Mouse (Mus musculus): ENCODE data around the gene Mgat3. TPM values are rescaled to one million over a fixed set of nuclear protein-coding genes. Genes with fewer than 3 reads are reported as not detected.

The Mgat3 gene
- total and polyA plus RNA-seq, 3 experiments, result not detected

GRCm38 (mm10) chr15:80157197-80157943 lies 16.2 kb upstream of the Mgat3 start:
- Histone ChIP-seq H3K36me3 (ENCODE audit: control insufficient read depth in 1 of 2, insufficient read depth in 2 of 2, low read length in 2 of 2) (peaks cover 0 to 4% of the 10 kb centered on the region in 2 experiments; a peak in 1 of 4 replicates), H3K9ac (ENCODE audit: control insufficient read depth, low read depth, low read length, poor library complexity, severe bottlenecking) (no peak overlapping the region), H3K4me3 (ENCODE audit: control insufficient read depth in 1 of 2, insufficient read depth in 1 of 2, low read depth in 2 of 2, low read length in 2 of 2) (no peak overlapping the region), H3K4me1 (ENCODE audit: control insufficient read depth in 1 of 2, insufficient read depth in 2 of 2, low read length in 2 of 2) (no peaks in the 10 kb centered on the region), H3K27ac (ENCODE audit: control insufficient read depth, low read depth, low read length) (no peak overlapping the region), H3K27me3 (ENCODE audit: control insufficient read depth in 1 of 2, insufficient read depth in 2 of 2, low read length in 2 of 2) (no peaks in the 10 kb centered on the region), H3K9me3 (replicated peaks; ENCODE audit: insufficient read depth, low read length) (no peaks in the 10 kb centered on the region), H3K79me2 (ENCODE audit: control insufficient read depth, insufficient read depth, low read length, poor library complexity) (no peaks in the 10 kb centered on the region)
- TF ChIP-seq TCF12 (IDR thresholded peaks at IDR 0.05; ENCODE audit: low read depth, low read length) (no peak), MAX (IDR thresholded peaks at IDR 0.05; ENCODE audit: low read length) (no peak), MAFK (IDR thresholded peaks at IDR 0.05; ENCODE audit: borderline replicate concordance, low read depth, low read length) (no peak), ZNF384 (IDR thresholded peaks at IDR 0.05; ENCODE audit: low read depth, low read length) (no peak), POLR2AphosphoS2 (IDR thresholded peaks at IDR 0.05; ENCODE audit: low read length) (no peak), CTCF (IDR thresholded peaks at IDR 0.05 in 2 of 3, conservative IDR thresholded peaks at IDR 0.05 in 1 of 3; ENCODE audit: control insufficient read depth in 1 of 3, insufficient read depth in 1 of 3, low read depth in 2 of 3, low read length in 3 of 3, poor library complexity in 1 of 3, severe bottlenecking in 1 of 3) (no peak), ZMIZ1 (IDR thresholded peaks at IDR 0.05; ENCODE audit: low read depth, low read length) (no peak), ZKSCAN1 (IDR thresholded peaks at IDR 0.05; ENCODE audit: low read depth, low read length) (no peak), USF1 (IDR thresholded peaks at IDR 0.05; ENCODE audit: low read depth, low read length) (no peak), MYC (IDR thresholded peaks at IDR 0.05; ENCODE audit: low read depth, low read length) (no peak), NRF1 (IDR thresholded peaks at IDR 0.05; ENCODE audit: insufficient read depth, low read depth, low read length, poor library complexity, severe bottlenecking) (no peak), MEF2A (IDR thresholded peaks at IDR 0.05; ENCODE audit: extremely low read depth, insufficient replicate concordance, low read depth, low read length, poor library complexity, severe bottlenecking) (no peak), POLR2A (IDR thresholded peaks at IDR 0.05; ENCODE audit: control insufficient read depth in 1 of 2, insufficient read depth in 1 of 2, low read depth in 1 of 2, low read length in 2 of 2, poor library complexity in 1 of 2) (no peak), RAD21 (IDR thresholded peaks at IDR 0.05; ENCODE audit: low read depth, low read length) (no peak), RCOR1 (IDR thresholded peaks at IDR 0.05; ENCODE audit: low read depth, low read length) (no peak), TBP (IDR thresholded peaks at IDR 0.05; ENCODE audit: low read depth, low read length) (no peak)
- no peak for DNase-seq (ENCODE audit: low read depth, low spot score)

DNA sequence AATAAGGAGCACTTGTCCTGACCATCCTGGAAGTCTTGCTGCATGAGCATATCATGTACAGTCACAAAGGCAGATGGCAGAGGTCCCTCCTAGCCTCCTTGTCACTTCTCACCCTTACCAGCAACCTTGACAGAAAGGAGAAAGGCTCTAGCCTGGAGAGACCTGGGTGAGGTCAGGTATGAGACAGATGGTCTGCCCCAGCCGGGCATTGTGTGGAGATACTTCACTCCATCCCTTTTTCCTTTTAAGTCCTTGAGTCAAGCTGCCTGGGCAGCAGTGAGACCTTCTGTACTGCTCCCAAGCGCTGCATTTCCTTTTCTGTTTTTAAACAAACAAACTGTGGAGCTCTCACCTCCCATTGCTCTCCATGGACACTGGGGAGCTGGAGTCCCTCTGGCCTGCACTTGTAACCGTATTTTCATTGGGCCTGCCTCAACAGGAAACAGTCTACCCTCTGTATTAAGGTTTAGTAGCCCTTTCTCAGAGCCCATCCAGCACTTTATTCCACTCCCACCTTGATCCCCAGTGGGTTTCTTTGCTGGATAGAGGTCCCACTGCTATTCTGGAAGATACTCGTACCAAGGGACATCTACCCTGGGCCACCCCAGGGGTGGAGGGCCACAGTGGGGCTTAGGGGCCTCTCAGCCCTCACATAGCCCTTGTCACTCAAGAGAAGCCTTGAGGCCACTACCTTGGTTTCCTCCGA lies 15.4 kb upstream of the Mgat3 start:
- Histone ChIP-seq H3K9me3 (replicated peaks; ENCODE audit: insufficient read depth, low read length) (no peaks in the 10 kb centered on the region), H3K36me3 (ENCODE audit: control insufficient read depth in 1 of 2, insufficient read depth in 2 of 2, low read length in 2 of 2) (peaks cover 0 to 4% of the 10 kb centered on the region in 2 experiments; a peak in 1 of 4 replicates), H3K4me3 (ENCODE audit: control insufficient read depth in 1 of 2, insufficient read depth in 1 of 2, low read depth in 2 of 2, low read length in 2 of 2) (no peak overlapping the region), H3K27me3 (ENCODE audit: control insufficient read depth in 1 of 2, insufficient read depth in 2 of 2, low read length in 2 of 2) (no peaks in the 10 kb centered on the region), H3K4me1 (ENCODE audit: control insufficient read depth in 1 of 2, insufficient read depth in 2 of 2, low read length in 2 of 2) (no peaks in the 10 kb centered on the region), H3K27ac (ENCODE audit: control insufficient read depth, low read depth, low read length) (no peak overlapping the region), H3K9ac (ENCODE audit: control insufficient read depth, low read depth, low read length, poor library complexity, severe bottlenecking) (no peak overlapping the region), H3K79me2 (ENCODE audit: control insufficient read depth, insufficient read depth, low read length, poor library complexity) (no peaks in the 10 kb centered on the region)
- no peak for TF ChIP-seq MAX (IDR thresholded peaks at IDR 0.05; ENCODE audit: low read length)
- no peak for TF ChIP-seq MAZ (IDR thresholded peaks at IDR 0.05; ENCODE audit: low read depth, low read length)
- no peak for TF ChIP-seq USF2 (IDR thresholded peaks at IDR 0.05; ENCODE audit: borderline replicate concordance in 1 of 2, insufficient read depth in 1 of 2, low read depth in 1 of 2, low read length in 2 of 2)
- no peak for TF ChIP-seq POLR2AphosphoS5 (IDR thresholded peaks at IDR 0.05; ENCODE audit: borderline replicate concordance, low read depth, low read length)
- TF ChIP-seq SIN3A (IDR thresholded peaks at IDR 0.05; ENCODE audit: low read length), result no peak
- no peak for TF ChIP-seq TAL1 (IDR thresholded peaks at IDR 0.05; ENCODE audit: low read length)
- no peak for TF ChIP-seq SMC3 (IDR thresholded peaks at IDR 0.05; ENCODE audit: low read depth, low read length)
- no peak for TF ChIP-seq GABPA (IDR thresholded peaks at IDR 0.05; ENCODE audit: low read depth, low read length)
- no peak for TF ChIP-seq BHLHE40 (IDR thresholded peaks at IDR 0.05; ENCODE audit: borderline replicate concordance, low read depth, low read length)
- TF ChIP-seq CHD1 (IDR thresholded peaks at IDR 0.05; ENCODE audit: low read depth, low read length), result no peak
- TF ChIP-seq ZC3H11A (IDR thresholded peaks at IDR 0.05; ENCODE audit: low read depth, low read length), result no peak
- TF ChIP-seq POLR2AphosphoS2 (IDR thresholded peaks at IDR 0.05; ENCODE audit: low read length), result no peak
- TF ChIP-seq UBTF (IDR thresholded peaks at IDR 0.05; ENCODE audit: borderline replicate concordance, insufficient read depth, low read depth, low read length), result no peak
- TF ChIP-seq MEF2A (IDR thresholded peaks at IDR 0.05; ENCODE audit: extremely low read depth, insufficient replicate concordance, low read depth, low read length, poor library complexity, severe bottlenecking), result no peak
- DNase-seq (ENCODE audit: low read depth, low spot score), result no peak
